Mouse (Mus musculus): ENCODE results near the gene Tigd3.
A peak's percentile ranks its signal among the peaks of the same experiment; 100 is the strongest.

Gene Tigd3

DNA sequence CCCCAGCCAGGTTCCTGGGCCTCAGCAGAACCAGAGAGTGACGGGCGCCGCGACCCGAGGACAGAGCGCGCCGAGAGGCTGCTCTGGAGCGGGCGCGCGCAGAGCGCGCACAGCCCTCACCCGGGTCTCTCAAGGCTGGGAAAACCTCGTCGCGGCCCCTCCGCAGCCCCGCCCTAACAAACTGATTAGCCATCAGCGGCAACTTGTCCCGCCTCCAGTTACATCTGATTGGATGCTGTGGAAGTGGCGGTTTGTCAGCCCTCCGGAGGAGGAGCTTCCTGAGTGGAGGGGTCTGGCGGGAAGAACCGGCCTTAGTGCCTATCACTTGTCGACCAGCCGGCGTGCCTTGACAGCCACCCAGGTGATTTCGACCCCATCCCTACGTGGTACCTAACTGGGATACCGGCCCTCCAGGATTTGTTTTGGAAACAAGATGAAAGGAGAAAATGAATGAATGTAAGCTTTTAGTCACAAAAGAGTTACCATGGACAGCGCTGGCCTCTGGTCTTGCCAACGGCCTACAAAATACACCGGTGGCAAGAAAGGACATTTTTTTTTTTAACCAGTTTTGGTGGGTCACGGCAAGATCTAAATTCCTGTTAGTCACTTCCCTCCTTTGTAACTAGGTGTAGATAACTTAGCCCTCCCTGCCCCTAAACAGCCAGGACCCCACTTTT is at the start of gene Tigd3:
Gene Tigd3 (minus strand): TSS at position 148 of the 677 bp plus-strand sequence.
- peak; percentile 95 for DNase-seq

DNA sequence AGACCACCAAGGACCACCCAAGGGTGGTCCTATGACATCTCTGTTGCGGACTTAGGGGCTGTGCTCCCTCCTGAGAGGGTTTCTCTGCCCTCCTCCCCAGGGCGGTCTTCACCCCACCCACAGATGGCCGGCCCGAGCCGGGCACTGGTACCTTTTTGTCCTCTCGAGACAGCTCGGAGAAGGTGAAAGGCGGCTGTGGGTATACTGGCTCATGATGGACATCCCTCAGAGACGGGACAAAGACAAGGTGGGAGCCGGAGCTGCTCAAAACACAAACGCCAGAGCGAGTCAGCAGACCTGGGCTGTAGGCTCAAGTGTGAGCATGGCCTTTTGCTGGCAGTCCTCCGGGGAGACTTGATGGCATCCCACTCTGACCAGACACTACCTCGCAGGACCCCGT is 49.5 kb upstream of the Tigd3 start:
- no peak for DNase-seq

DNA sequence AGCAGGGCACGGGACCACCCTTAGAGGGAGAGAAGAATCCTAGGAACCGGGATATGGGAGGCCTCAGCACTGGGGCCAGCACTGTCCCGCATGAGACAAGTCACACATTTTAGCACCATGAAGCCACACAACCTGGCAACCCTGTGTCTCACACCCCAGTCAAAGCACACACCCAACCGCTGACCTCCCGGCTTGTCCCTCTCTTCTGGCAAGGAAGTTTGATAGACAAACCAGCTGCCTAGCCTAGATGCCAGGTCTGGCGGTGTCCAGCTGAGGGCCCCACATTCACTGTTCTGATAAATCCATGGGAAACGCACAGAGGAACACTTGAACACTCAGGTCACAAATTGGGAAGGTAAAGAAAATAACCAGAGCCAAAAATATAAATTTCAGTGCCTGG is 48.6 kb upstream of the Tigd3 start:
- no peak for DNase-seq

DNA sequence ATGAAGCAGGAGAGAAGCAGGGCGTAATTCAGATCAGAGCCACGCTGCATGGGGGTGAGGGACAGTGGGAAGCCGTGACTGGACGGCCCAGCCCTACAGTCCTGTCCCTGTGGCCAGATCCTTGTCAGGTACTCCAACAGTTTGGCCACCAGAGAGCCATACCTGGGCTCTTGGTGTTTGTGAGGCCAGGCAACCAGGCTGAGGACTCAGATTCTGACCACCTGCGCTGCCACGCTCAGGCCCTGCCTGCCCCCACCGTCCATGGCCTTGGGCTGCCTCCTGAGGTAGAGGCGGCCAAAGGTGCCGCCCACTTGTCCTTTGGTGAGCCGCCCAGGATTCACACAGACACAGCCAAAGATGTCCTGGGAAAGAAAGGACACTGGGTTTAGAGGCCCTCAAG is 46.7 kb upstream of the Tigd3 start:
- DNase-seq, result peak; percentile 49

DNA sequence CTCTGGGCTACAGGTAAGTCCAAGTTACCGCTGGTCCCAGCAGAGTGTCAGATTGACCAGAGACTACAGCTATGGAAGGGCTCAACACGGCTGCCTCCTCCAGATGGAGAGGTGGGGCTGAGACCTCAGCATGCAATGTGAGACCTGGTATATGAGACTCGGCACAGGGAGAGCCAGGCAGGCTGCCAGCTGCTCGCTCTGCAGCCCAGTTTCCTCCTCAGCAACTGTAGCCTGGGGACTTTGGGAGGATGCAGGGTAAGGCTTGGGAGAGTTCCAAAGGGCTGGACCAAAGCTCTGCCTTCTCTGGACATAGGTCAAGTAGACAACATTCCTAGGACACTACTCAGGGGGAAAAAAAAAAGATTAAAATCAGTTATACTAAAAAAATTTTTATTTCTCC is 46.2 kb upstream of the Tigd3 start:
- peak; percentile 93 for DNase-seq

DNA sequence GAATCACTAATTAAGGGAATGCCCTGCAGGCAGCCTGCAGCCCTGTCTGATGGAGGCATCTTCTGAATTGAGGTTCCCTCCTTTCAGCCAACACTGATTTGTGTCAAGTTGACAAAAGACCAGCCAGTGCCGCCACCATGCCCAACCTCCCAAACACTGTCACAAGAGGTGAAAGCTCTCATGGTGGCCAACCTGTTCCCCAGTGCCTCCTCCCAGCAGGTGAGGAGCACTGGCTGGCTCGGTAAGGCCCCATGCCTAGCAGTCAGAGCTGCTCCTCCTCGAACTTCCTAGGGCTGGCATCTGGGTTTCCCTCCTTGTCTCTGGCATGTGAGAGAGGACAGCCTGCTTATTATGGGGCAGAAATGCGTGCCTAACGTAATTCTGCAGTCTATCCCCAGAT is 45.8 kb upstream of the Tigd3 start:
- peak; percentile 57 for DNase-seq

DNA sequence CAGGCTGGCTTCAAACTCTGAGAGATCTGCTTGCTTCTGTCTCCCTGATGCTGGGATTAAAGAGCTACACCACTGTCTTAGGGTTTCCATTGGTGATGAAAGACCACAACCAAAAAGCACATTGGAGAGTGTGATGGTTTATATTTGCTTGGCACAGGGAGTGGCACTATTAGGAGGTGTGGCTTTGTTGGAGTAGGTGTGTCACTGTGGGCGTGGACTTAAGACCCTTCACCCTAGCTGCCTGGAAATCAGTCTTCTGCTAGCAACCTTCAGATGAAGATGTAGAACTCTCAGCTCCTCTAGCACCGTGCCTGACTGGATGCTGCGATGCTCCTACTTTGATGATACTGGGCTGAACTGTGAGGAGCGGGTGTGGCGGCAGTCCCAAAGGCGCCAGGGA is 44.6 kb upstream of the Tigd3 start:
- DNase-seq, result no peak

DNA sequence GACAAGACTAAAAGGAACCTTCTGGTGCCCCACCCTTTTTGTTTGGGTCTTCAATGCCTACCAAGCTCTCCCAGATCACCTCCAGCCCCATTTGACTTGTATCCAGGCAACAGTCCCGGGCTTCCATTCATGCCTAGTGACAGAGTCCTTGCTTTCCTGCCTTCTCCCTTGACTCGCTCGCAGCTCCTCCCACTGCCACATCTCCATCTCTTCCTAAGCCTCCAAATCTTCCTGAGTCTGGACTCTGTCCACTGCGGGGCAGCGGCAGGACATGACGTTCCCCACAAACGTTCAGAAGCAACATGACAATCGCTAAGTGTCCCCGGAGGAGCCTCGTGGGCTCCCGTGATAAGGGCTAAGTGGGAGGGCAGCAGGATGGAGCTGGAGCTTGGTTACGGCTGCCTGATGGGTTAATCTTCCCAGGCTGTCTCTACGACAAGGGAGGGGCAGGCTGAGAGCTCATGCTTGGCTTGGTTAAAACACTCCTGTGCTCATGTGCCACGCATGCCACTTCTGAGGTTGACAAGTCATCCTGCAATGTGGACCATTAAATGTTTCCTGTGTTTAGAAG is 44.0 kb upstream of the Tigd3 start:
- DNase-seq, result no peak

DNA sequence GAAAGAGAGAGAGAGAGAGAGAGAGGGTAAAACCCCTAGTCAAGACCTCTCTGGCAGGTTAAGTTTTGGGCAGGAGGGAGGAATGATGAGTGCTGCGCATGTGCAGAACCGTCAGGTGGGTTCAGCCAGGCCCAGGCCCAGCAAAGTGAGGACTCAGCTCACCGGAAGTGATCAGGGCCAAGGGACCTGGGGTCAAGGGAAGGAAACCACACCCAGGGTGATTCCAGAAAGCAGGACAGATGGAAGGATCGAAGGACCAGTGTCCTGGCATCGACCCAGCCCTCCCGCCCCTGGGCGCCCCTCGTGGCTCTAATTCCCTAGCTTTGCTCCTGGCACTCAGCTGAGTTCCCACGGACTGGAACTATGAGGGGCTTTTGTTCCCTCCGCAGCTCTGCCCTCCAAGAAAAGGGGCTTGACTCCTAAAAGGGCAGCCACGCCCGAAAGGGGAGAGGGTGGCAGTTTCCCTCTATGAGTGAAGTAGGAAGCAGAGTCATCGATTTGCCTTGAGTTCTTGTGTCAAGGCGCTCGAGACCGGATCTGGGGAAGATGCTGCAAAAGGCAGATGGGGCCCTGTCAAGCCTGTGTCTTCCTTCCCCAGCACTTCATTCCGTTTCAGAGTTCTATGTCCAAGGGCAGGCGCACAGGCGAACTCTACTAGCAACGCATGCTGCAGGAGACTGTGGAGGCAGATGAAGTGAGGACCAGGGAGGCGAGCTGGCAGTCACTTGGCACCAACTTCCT is 43.3 kb upstream of the Tigd3 start:
- peak; percentile 23 for DNase-seq

DNA sequence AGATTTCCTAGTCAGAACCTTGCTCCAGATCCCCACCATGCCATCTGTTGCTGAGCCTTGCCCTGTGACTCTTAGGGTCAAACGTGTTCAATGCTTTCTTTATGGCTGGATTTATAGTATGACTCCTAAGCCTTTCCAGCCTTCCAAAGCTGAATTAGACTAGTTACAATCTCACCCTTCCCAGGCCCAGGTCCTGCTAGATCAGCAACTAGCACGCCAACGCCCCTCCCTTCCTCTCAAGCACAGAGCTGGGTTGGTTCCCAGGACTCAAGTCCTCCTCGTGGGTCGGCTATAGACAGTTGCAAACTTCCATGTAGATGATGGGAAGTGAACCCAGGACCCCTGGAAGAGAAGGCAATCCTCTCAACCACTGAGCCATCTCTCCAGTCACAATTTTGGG is 41.7 kb upstream of the Tigd3 start:
- no peak for DNase-seq

DNA sequence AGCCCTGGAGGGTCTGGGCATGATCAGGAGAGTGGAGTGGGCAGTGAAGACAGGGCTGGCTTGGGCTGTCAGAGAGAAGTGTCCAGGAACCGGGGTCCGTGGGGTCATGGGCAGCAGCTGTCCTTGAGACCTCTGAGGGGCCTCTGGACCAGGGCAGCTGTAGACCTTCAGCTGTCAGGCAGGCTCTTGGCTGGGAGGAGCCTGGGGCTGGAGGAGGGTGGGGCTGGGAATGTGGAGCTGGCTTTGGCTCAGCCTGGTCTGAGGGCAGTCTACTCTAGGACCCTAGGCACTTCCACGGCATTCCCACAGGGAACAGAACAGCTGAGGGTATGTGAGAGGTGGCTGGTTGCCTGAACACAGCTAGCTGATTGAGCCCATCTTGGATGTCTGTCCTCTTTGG is 41.3 kb upstream of the Tigd3 start:
- DNase-seq, result no peak

DNA sequence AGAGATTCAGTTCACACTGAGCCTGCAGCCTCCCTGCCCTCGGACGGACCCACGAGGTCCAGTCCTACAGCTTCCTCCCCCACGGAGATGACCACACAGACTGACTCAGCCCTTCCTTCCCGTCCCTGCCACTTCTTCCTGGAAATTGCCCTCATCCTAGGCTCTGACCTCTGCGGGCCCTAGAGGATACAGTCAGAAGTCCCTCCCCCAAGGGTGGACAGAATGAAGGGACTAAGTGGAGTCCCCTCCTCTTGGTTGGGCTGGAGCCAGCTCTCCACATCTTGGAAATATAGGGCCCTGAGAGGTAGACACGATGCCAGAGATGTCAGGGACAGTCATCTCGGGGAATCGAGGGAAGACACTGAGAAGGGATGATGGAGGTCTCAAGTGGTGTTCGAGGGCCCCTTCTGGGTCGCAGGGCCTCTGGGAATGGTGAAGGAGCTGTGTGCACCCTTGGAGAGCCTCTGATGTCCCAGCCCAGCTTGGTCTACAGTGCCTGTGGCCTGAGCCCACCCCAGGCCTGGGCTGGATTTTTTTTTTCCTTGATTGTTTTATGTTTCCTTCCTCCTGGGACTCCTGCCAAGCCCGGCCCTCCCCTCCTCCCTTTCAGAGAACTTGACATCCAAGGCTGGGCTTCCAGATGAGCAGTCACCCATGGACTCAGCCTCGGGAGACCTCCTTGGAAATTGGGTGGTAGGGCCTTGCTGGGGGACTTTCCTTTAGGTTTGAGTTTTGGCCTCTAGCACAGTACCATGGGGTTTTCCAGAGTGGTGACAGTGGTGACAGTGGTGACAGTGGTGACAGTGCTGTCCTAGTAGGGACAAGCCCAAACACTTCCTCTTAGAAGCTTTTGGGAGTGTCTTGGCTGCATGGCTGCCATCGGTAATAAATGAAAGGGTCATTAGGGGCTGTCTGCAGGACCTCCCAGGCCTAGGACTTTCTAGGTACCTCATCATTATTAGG is 36.0 kb upstream of the Tigd3 start:
- DNase-seq, result no peak

DNA sequence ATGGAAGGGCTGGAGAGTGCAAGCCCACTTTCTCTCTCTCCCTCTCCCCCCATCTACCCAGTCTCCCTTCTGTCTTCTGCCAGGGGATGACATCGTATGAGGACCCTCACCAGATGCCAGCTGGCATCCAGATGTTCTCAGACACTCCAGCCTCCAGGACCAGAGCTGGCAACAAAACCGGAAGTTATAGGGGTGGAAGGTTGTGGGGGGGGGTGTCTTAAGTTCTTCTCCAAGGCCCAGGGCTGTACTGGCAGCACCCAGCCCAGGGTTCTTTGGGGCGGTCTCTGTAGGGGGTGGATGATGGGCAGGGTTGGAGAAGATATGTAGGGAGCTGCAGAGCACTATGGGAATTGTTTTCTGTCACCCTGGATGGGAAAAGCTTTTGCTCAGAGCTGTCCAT is 34.6 kb upstream of the Tigd3 start:
- DNase-seq, result no peak

DNA sequence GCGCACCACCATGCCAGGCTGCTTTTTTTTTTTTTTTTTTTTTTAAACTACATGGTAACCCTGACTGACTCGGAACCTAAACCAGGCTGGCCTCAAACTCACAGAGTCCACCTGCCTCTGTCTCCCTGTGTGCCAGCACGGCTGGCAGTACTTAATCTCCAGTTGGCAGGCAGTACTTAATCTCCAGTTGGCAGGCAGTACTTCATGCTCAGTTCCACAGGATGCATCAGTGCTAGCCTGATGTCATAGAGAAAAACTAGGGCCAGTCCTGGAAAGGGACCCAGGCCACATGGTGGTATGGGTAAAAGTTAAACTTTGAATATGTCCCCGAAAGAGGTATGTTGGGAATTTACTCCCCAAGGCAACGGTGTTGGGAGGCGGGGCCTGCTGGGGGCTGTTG is 34.2 kb upstream of the Tigd3 start:
- no peak for DNase-seq

DNA sequence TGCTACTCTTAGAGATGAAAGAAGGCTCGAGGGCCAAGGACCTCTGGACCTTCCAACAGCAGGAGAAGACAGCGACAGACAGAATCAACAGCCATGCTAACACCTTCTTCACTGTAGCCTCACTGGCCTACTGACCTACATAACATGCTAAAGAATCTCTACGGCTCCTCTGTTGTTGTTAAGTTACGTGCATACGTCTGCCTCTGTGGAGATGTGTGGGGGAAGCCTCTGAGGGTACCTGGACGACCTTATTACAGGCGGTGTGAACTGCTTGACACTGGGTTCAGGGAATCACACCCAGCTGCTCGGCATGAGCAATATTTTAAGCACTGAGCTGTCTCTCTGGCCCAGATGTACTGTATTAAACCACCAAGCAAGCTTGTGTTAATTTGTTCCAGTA is 33.6 kb upstream of the Tigd3 start:
- no peak for DNase-seq

DNA sequence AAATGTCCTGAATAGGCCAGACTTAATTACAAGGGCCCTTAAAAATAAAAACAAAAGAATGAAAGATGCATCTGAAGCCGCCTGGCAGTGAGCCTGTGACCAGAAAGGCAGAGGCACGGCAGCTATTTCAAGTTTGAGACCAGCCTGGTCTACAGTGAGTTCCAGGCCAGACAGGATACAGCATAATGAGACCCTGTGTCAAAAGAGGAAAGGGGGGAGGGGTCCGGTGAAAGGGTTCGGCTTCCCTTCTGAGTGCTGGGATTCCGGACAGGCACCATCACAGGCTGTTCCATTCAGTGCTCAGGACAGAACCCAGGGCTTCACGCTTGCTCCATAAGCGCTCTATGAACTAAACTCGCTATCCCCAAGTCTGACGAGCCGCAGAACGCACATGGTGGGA is 33.1 kb upstream of the Tigd3 start:
- no peak for DNase-seq

DNA sequence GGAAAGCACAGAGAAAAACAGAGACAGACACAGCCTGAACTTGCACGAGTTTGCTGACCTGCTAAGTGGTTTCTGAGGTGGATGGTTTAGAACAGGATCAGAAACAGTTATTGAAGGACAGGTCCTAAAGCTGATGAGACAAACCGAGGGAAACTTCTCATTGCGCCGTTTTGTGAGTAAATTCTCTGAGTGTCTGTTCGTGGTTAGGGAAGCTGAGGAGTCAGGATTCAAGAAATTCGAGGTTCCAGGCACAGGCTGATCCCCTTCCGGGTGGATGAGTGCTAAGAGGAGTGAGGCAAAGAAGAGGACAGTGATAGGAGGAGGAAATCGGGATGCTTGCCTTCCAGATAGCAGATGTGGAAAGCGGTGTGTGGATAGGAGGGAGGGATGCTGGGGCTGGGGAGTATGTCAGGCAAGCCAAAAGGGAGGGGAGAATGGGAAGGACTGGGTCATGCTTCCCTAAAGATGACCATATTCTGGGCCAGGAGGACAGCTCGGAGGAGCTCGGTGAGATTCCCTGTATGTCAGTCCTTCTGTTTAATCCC is 31.4 kb upstream of the Tigd3 start:
- DNase-seq, result no peak

DNA sequence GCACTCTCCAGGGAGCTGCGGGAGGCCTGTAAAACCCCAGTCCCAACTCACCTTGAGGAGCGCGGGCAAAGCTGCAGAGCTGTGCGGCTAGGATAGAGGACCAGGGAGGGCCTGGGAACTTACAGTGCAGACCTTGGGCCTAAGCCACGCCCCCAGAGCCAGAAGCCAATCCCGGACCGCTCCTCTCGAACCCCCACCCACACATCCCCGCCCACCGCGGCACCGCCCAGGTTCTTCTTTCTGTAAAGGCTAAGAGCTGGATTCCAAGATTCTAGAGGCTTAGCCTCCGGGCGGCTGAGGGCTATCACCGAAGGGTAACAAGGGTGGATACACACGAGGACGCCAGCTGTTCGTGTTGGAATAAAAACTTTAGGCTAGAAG is 30.8 kb upstream of the Tigd3 start, which contains the start of gene Cdc42ep2:
Gene Cdc42ep2 (minus strand): TSS at position 104 of the 381 bp plus-strand sequence.
- peak; percentile 95 for DNase-seq

DNA sequence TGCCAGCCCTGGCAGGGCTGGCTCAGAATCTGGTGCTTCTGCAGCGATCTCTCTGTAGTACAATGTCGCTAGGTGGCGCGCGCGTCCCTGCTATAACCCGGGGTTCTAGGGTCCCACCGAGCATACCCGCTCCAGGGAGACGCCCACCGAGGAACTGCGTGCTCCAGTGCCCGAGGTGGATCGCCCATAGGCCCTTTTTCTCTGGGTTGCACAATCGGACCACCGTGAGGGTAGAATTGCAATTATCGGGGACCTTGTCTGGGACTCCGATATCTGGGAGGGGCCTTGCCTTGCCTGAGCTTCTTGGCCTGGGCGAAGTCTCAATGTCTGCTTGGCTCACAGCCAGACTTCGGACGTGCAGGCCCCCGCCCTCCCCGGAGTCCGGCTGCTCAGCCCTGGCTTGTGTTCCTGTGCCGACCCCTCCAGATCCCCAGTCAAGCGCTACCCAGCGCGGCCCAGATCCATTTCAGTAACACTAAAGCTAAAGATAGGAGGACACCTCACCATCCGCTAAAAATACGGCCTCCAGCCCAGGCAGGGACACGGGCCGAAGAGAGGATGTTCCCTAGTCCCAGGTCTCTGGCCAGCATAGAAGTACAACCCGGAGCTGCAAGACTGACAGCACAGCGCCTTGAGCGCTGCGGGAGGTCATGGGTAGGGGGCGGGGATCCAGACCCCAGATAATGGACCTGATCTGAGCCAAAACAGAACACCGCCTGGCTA is 30.2 kb upstream of the Tigd3 start:
- peak; percentile 81 for DNase-seq

DNA sequence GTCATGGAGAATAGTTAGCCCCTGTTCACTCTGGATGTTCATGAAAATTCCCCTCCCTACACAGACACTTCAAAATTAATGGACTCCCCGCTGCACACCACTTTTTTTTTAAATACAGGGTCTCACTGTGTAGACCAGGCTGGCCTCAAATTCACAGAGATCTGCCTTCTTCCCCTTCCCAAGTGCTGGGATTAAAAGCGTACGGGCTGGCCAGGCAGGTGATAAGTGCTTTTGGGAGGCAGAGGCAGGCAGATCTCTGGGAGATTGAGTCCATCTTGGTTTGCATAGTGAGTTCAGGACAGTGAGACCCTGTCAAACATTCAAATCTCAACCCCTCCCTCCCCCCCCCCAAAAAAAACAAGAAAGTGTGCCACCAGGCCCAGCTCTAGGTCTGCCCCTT is 29.0 kb upstream of the Tigd3 start:
- no peak for DNase-seq

DNA sequence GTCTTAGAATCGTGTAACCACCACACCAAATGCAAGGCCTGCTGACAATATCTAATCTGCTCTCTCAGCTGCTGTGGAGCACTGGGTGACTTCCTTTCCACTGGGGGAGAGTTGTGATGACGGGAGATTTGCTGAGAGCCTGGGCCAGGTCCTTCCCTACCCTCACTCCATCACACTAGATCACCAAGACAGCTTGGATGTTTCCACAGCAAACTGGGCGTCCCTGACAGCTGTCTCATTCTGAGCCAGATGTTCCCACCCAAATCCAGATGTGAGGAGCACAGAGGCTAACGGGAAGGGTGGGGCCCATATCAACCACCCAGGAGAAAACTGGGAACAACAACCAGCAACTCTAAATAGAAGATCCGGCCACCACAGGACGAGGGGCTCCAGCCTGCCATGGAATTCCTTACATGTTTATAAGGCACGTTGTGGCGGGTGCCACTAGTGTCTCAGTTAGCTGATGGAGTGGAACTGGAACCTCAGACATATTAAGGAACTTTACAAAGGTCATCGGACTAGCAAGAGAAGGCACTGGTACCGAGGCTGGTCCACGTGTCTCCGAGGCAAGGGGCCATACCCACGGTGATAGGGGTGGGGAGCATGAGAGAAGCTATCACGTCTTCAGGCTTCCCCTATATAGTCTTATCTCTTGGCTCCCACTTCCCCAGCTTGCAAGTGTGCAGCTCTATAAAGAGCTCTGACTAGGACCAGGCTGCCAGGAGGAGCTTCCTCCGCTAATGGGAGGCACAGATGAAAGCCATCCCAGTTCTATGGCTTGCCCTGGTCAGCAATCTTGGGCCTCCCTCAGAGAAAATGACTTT is 28.4 kb upstream of the Tigd3 start:
- DNase-seq, result no peak

Measured in cerebellum, adult 11-12 months (tissue).